Mouse (Mus musculus) midbrain, embryonic 10.5 days (tissue): ENCODE measurements around the gene Zfp429. TPM values are rescaled to one million over a fixed set of nuclear protein-coding genes. Genes with fewer than 3 reads are reported as not detected.
"Not testable (repeated sequence)": the region's sequence is repeated elsewhere in the genome, so short reads cannot be mapped to it uniquely, and the experiment has no call there.

Source experiments
- DNase-seq: peaks from one replicate; pipeline ENCODE4 v3.0.0-alpha.2; 2017; ENCODE audit warnings: low spot score
- H3K27ac ChIP-seq: fragments of 300-500 bp; sonication (generic); replicated peaks from 2 replicates; pipeline ENCODE4 v1.5.1; 2016; ENCODE audit warnings: mild to moderate bottlenecking
- H3K27me3 ChIP-seq: fragments of 300-500 bp; sonication (generic); 2 replicates; pipeline ENCODE4 v1.6.1; 2016; ENCODE audit warnings: low read depth, mild to moderate bottlenecking; ENCODE audit not compliant: poor library complexity, severe bottlenecking
- H3K36me3 ChIP-seq: fragments of 300-500 bp; sonication (generic); 2 replicates; pipeline ENCODE4 v1.6.1; 2016; ENCODE audit warnings: mild to moderate bottlenecking, moderate library complexity
- H3K4me1 ChIP-seq: fragments of 300-500 bp; sonication (generic); 2 replicates; pipeline ENCODE4 v1.6.1; 2016
- H3K4me3 ChIP-seq: fragments of 300-500 bp; sonication (generic); 2 replicates; pipeline ENCODE4 v1.5.1; 2016; ENCODE audit warnings: mild to moderate bottlenecking, moderate library complexity
- H3K9me3 ChIP-seq: fragments of 300-500 bp; sonication (generic); replicated peaks from 2 replicates; pipeline ENCODE4 v1.6.1; 2016; ENCODE audit warnings: mild to moderate bottlenecking
- WGBS: fragments of 180-500 bp; shearing (Covaris S2); methylation state at CpG from one replicate; pipeline ENCODE4 v1.1.7; 2016; 5-methylcytosine and 5-hydroxymethylcytosine counted together
- polyA plus RNA-seq: library from polyadenylated mRNA; unstranded; fragments of >200 nt; fragmentation: Nextera tagmentation; extraction: Ambion mirVana; gene quantifications from 2 replicates; pipeline ENCODE4 v1.2.1, GENCODE M21; 2016

The Zfp429 gene
- polyA plus RNA-seq = 3.3 and 4.3 TPM in 2 replicates

GRCm38 (mm10) chr13:67399183-67399903 lies at the start of gene Zfp429:
Gene Zfp429, minus strand, starts transcription at chr13:67399819.
- H3K4me3 ChIP-seq = peak within 1 kb of the TSS; percentile 69
- not testable (repeated sequence) for H3K4me1 ChIP-seq, H3K9me3 ChIP-seq, H3K36me3 ChIP-seq, H3K27me3 ChIP-seq
- DNase-seq = peak; percentile 62
- peak within 1 kb of the TSS; percentile 79 for H3K27ac ChIP-seq
- 5% methylated on average over 16 of the region's 16 CpGs for WGBS

GRCm38 (mm10) chr13:67437095-67437494 lies 37.5 kb upstream of the Zfp429 start:
- not testable (repeated sequence) for H3K36me3 ChIP-seq, H3K27ac ChIP-seq, H3K27me3 ChIP-seq, H3K4me1 ChIP-seq, DNase-seq, H3K9me3 ChIP-seq, H3K4me3 ChIP-seq
- WGBS = 89% methylated on average over 1 of the region's 3 CpGs

- DNase-seq = no peak
- Histone ChIP-seq H3K27ac (no peak overlapping the region), H3K4me3 (no peak overlapping the region), H3K27me3 (no peaks in the 10 kb centered on the region), H3K4me1 (no peaks in the 10 kb centered on the region), H3K36me3 (no peaks in the 10 kb centered on the region), H3K9me3 (no peaks in the 10 kb centered on the region)
- WGBS = 87% methylated on average over 3 of the region's 3 CpGs
Measured at GRCm38 (mm10) chr13:67428116-67428515, 28.5 kb upstream of the Zfp429 start.

GRCm38 (mm10) chr13:67425699-67426098 lies 26.1 kb upstream of the Zfp429 start:
- not testable (repeated sequence) for H3K27ac ChIP-seq, DNase-seq, H3K4me3 ChIP-seq, H3K9me3 ChIP-seq, H3K4me1 ChIP-seq, H3K27me3 ChIP-seq, H3K36me3 ChIP-seq

GRCm38 (mm10) chr13:67422532-67422931 lies 22.9 kb upstream of the Zfp429 start:
- WGBS = 77% methylated on average over 2 of the region's 2 CpGs
- not testable (repeated sequence) for H3K27me3 ChIP-seq, DNase-seq, H3K4me3 ChIP-seq, H3K4me1 ChIP-seq, H3K27ac ChIP-seq, H3K36me3 ChIP-seq, H3K9me3 ChIP-seq

- peak within 1 kb of the TSS; percentile 74 for H3K4me3 ChIP-seq
- peak within 1 kb of the TSS; percentile 69 for H3K27ac ChIP-seq
- DNase-seq = peak; percentile 68
- no peaks in the 10 kb centered on the region for H3K9me3 ChIP-seq
- no peaks in the 10 kb centered on the region for H3K27me3 ChIP-seq
- H3K4me1 ChIP-seq = peaks cover 10% of the 10 kb centered on the region
- 3% methylated on average over 22 of the region's 22 CpGs for WGBS
- H3K36me3 ChIP-seq = no peaks in the 10 kb centered on the region
Measured at GRCm38 (mm10) chr13:67421207-67421857, 21.7 kb upstream of the Zfp429 start, which contains the start of gene Zfp459. Gene Zfp459, minus strand, starts transcription at chr13:67421418.

- H3K36me3 ChIP-seq = no peaks in the 10 kb centered on the region
- peaks cover 10% of the 10 kb centered on the region for H3K4me1 ChIP-seq
- H3K4me3 ChIP-seq = peak overlapping the region; percentile 74
- DNase-seq = no peak
- H3K9me3 ChIP-seq = no peaks in the 10 kb centered on the region
- no peaks in the 10 kb centered on the region for H3K27me3 ChIP-seq
- WGBS = 37% methylated on average over 11 of the region's 11 CpGs
- peak overlapping the region; percentile 69 for H3K27ac ChIP-seq
Measured at GRCm38 (mm10) chr13:67420558-67421206, 21.1 kb upstream of the Zfp429 start.

GRCm38 (mm10) chr13:67416811-67417210 lies 17.2 kb upstream of the Zfp429 start:
- DNase-seq = no peak
- Histone ChIP-seq H3K9me3 (no peaks in the 10 kb centered on the region), H3K27me3 (no peaks in the 10 kb centered on the region), H3K36me3 (no peaks in the 10 kb centered on the region), H3K4me3 (no peak overlapping the region), H3K27ac (no peak overlapping the region), H3K4me1 (peaks cover 9% of the 10 kb centered on the region)
- 91% methylated on average over 3 of the region's 3 CpGs for WGBS

- Histone ChIP-seq H3K9me3 (no peaks in the 10 kb centered on the region), H3K4me1 (peaks cover 2% of the 10 kb centered on the region), H3K36me3 (no peaks in the 10 kb centered on the region), H3K27ac (no peak overlapping the region), H3K4me3 (no peak overlapping the region), H3K27me3 (no peaks in the 10 kb centered on the region)
- DNase-seq = no peak
- WGBS = 87% methylated on average over 6 of the region's 6 CpGs
Measured at GRCm38 (mm10) chr13:67415759-67416158, 16.1 kb upstream of the Zfp429 start.

- H3K27me3 ChIP-seq, H3K9me3 ChIP-seq, H3K4me1 ChIP-seq, H3K27ac ChIP-seq, H3K4me3 ChIP-seq, DNase-seq, H3K36me3 ChIP-seq: not testable (repeated sequence)
- 89% methylated on average over 3 of the region's 3 CpGs for WGBS
Measured at GRCm38 (mm10) chr13:67413634-67414033, 14.0 kb upstream of the Zfp429 start.

GRCm38 (mm10) chr13:67376255-67376654 lies 23.4 kb downstream of the Zfp429 start:
- H3K36me3 ChIP-seq, DNase-seq, H3K9me3 ChIP-seq, H3K4me3 ChIP-seq, H3K27ac ChIP-seq, H3K4me1 ChIP-seq, H3K27me3 ChIP-seq: not testable (repeated sequence)
- 67% methylated on average over 3 of the region's 3 CpGs for WGBS

- Histone ChIP-seq H3K27ac (0 out of 2 replicates have a peak within 1 kb of the TSS, but pooled peaks have one; percentile 59), H3K4me3 (peak within 1 kb of the TSS; percentile 50)
- DNase-seq = peak; percentile 51
- 18% methylated on average over 13 of the region's 15 CpGs for WGBS
- not testable (repeated sequence) for H3K9me3 ChIP-seq, H3K36me3 ChIP-seq, H3K4me1 ChIP-seq, H3K27me3 ChIP-seq
Measured at GRCm38 (mm10) chr13:67375050-67375911, 24.3 kb downstream of the Zfp429 start, which contains the start of the genes Gm28041 and Zfp456. Gene Gm28041, minus strand, starts transcription at chr13:67375733. Gene Zfp456, minus strand, starts transcription at chr13:67375810.
